Mouse (Mus musculus): ENCODE measurements around the gene Ssr1. TPM values are rescaled to one million over a fixed set of nuclear protein-coding genes. Genes with fewer than 3 reads are reported as not detected.

Ssr1 gene
- polyA plus RNA-seq, 1 experiment from 2014 or later, result 158 TPM

DNA sequence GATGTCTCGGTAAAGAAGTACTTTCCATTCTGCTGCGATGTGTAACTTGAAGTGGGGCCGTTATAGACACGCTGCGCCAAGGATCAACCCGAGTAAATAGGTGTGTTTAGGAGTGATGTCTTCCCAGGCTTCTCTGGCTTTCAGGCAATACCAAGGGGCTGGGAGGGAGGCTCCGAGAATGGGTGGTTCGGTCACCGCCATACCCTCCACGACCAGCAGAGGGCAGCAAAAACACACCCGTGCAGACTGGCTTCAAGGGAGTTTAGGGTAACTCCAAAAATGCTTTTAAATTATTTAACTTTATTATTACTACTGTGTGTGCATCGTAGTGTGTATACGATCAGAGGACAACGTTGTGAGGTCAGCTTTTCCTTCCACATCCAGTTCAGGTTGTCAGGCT is 24.7 kb downstream of the Ssr1 start:
- Histone ChIP-seq H3K4me3 (ENCODE audit: low read depth, low read length) (no peak overlapping the region), H3K4me1 (ENCODE audit: insufficient read depth) (peaks cover 14% of the 10 kb centered on the region), H3K27ac (ENCODE audit: low read depth) (no peak overlapping the region), H3K9ac (no peak overlapping the region), H3K36me3 (ENCODE audit: insufficient read depth) (no peaks in the 10 kb centered on the region), H3K9me3 (ENCODE audit: low read depth, low read length) (no peaks in the 10 kb centered on the region), H3K4me2 (0 out of 2 replicates have a peak overlapping the region, but pooled peaks have one; percentile 15), H3K27me3 (ENCODE audit: insufficient read depth, low read length) (no peaks in the 10 kb centered on the region)
- WGBS, result 6% methylated on average over 14 of the region's 14 CpGs
- DNase-seq (peak; percentile 92), ATAC-seq (ENCODE audit: insufficient read depth) (no peak)
- peak; percentile 97 for TF ChIP-seq CTCF (IDR thresholded peaks at IDR 0.05; ENCODE audit: low read depth)

DNA sequence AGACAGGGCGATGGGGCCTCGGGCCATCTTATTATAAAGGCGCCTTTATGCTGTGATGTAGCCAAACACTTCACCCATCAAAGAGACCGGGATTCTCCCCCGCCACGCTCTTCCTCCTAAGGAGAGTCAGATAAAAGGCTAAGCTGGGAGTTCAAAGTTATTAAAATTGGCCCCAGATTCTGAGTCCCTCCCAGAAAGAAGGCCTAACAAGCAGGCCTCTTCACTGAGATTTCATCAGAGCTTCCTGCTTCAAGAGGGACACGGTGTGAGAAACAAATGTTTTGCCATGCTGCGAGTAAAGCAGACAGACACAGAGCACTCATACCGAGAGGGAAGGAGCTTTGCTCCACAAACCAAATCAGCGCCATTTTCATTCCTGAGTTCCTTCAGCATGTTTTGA is 26.5 kb downstream of the Ssr1 start:
- Histone ChIP-seq H3K36me3 (ENCODE audit: insufficient read depth) (no peaks in the 10 kb centered on the region), H3K4me3 (ENCODE audit: low read depth, low read length) (no peak overlapping the region), H3K27me3 (ENCODE audit: insufficient read depth, low read length) (no peaks in the 10 kb centered on the region), H3K9ac (no peak overlapping the region), H3K9me3 (ENCODE audit: low read depth, low read length) (no peaks in the 10 kb centered on the region), H3K27ac (ENCODE audit: low read depth) (peak overlapping the region; percentile 58), H3K4me2 (peak overlapping the region; percentile 43), H3K4me1 (ENCODE audit: insufficient read depth) (peaks cover 14% of the 10 kb centered on the region)
- DNase-seq (peak; percentile 57), ATAC-seq (ENCODE audit: insufficient read depth) (no peak)
- TF ChIP-seq CTCF (IDR thresholded peaks at IDR 0.05; ENCODE audit: low read depth), result no peak
- 22% methylated on average over 10 of the region's 10 CpGs for WGBS

DNA sequence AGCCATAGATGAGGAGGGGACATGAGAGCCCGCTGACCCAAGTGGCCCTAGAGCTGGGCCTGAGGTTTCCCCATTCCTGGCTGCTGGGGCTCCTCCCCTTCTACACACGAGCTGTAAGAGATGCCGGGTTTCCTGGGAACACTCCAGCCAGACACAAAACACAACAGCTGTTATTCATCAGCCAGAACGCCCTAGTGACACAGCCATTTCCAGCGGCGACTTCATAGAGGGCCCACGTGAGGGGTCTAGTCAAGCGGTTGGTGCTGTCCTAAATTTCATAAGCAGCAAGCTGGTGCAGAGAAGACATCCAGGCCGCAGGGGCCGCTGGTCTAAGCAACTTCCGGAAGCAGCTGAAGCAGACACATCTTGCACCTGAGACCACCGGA is 27.0 kb downstream of the Ssr1 start:
- WGBS, result 14% methylated on average over 12 of the region's 12 CpGs
- ATAC-seq (ENCODE audit: insufficient read depth) (peak; percentile 86), DNase-seq (peak; percentile 96)
- Histone ChIP-seq H3K27me3 (ENCODE audit: insufficient read depth, low read length) (no peaks in the 10 kb centered on the region), H3K9me3 (ENCODE audit: low read depth, low read length) (no peaks in the 10 kb centered on the region), H3K9ac (no peak overlapping the region), H3K27ac (ENCODE audit: low read depth) (peak overlapping the region; percentile 58), H3K4me3 (ENCODE audit: low read depth, low read length) (no peak overlapping the region), H3K4me2 (peak overlapping the region; percentile 43), H3K36me3 (ENCODE audit: insufficient read depth) (no peaks in the 10 kb centered on the region), H3K4me1 (ENCODE audit: insufficient read depth) (peaks cover 14% of the 10 kb centered on the region)
- TF ChIP-seq CTCF (IDR thresholded peaks at IDR 0.05; ENCODE audit: low read depth), result peak; percentile 25; the same call in 1 of the 2 replicates

- Histone ChIP-seq H3K36me3 (ENCODE audit: insufficient read depth) (no peaks in the 10 kb centered on the region), H3K4me2 (peak overlapping the region; percentile 43; the same call in 1 of the 2 replicates), H3K9ac (no peak overlapping the region), H3K4me3 (ENCODE audit: low read depth, low read length) (no peak overlapping the region), H3K27ac (ENCODE audit: low read depth) (peak overlapping the region; percentile 36; the same call in 1 of the 2 replicates), H3K27me3 (ENCODE audit: insufficient read depth, low read length) (no peaks in the 10 kb centered on the region), H3K4me1 (ENCODE audit: insufficient read depth) (peaks cover 14% of the 10 kb centered on the region), H3K9me3 (ENCODE audit: low read depth, low read length) (no peaks in the 10 kb centered on the region)
- DNase-seq, result no peak
- peak; percentile 43 for ATAC-seq (ENCODE audit: insufficient read depth)
- 56% methylated on average over 15 of the region's 15 CpGs for WGBS
- no peak for TF ChIP-seq CTCF (IDR thresholded peaks at IDR 0.05; ENCODE audit: low read depth)
Measured at GRCm38 (mm10) chr13:37966256-37967051, 27.6 kb downstream of the Ssr1 start.

- peaks cover 14% of the 10 kb centered on the region for H3K4me1 ChIP-seq (ENCODE audit: insufficient read depth)
- no peak for ATAC-seq (ENCODE audit: insufficient read depth)
- no peak overlapping the region for H3K4me2 ChIP-seq
- H3K9me3 ChIP-seq (ENCODE audit: low read depth, low read length), result no peaks in the 10 kb centered on the region
- WGBS, result 45% methylated on average over 17 of the region's 17 CpGs
- H3K9ac ChIP-seq, result no peak overlapping the region
- no peak overlapping the region for H3K4me3 ChIP-seq (ENCODE audit: low read depth, low read length)
- H3K36me3 ChIP-seq (ENCODE audit: insufficient read depth), result no peaks in the 10 kb centered on the region
- peak; percentile 60 for TF ChIP-seq CTCF (IDR thresholded peaks at IDR 0.05; ENCODE audit: low read depth)
- H3K27me3 ChIP-seq (ENCODE audit: insufficient read depth, low read length), result no peaks in the 10 kb centered on the region
- no peak for DNase-seq
- no peak overlapping the region for H3K27ac ChIP-seq (ENCODE audit: low read depth)
Measured at GRCm38 (mm10) chr13:37965126-37965914, 28.7 kb downstream of the Ssr1 start.

GRCm38 (mm10) chr13:37964128-37965087 is 29.6 kb downstream of the Ssr1 start:
- DNase-seq (peak; percentile 36), ATAC-seq (ENCODE audit: insufficient read depth) (no peak)
- peak overlapping the region; percentile 38 for H3K4me3 ChIP-seq (ENCODE audit: low read depth, low read length)
- TF ChIP-seq CTCF (IDR thresholded peaks at IDR 0.05; ENCODE audit: low read depth), result no peak
- H3K9me3 ChIP-seq (ENCODE audit: low read depth, low read length), result no peaks in the 10 kb centered on the region
- H3K9ac ChIP-seq, result peak overlapping the region; percentile 59; the same call in 1 of the 2 replicates
- peaks cover 14% of the 10 kb centered on the region for H3K4me1 ChIP-seq (ENCODE audit: insufficient read depth)
- H3K36me3 ChIP-seq (ENCODE audit: insufficient read depth), result no peaks in the 10 kb centered on the region
- no peaks in the 10 kb centered on the region for H3K27me3 ChIP-seq (ENCODE audit: insufficient read depth, low read length)
- no peak overlapping the region for H3K27ac ChIP-seq (ENCODE audit: low read depth)
- WGBS, result 39% methylated on average over 20 of the region's 20 CpGs
- peak overlapping the region; percentile 68 for H3K4me2 ChIP-seq

Measured in lung, embryonic 14.5 days (tissue).